Mouse (Mus musculus) naive thymus-derived CD4-positive, alpha-beta T cell, adult 2 months (primary cell): Measurements from ENCODE around the gene Hs1bp3.

Source experiments
- DNase-seq: peaks from one replicate; pipeline ENCODE4 v3.0.0-alpha.2; 2011; ENCODE audit warnings: low read depth

The Hs1bp3 gene

DNA sequence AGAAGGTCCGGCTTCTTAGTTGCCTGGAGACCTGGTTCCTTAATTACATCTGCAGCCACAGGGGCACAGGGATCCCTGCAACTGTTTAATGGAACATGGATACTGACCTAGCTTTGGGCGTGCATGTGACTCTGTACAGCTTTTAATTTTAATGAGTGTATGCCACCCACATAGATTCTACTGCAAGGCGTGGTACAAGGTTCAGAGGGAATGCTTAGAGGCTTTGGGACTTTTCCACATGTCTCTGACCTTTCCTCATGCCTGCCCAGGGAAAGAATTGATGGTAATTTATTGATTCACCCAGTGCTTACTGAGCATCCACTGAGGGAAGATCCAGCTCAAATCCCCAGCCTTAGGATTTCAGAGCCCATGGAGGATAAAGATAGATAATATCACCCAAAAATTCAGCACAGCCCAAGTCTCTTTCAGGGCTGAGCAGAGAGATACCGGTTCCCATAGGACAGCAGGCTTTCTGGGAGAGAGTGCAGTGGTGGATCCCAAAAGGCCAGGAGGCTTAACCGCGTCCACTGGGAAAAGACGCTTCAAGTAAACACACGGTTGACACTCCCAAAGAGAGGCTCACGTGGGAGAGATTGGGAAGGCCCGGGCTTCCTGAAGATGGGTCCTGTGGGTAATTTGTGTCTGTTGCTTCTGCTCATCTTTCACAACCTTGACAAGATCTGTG, 23.5 kb downstream of the Hs1bp3 start:
- DNase-seq, result no peak

DNA sequence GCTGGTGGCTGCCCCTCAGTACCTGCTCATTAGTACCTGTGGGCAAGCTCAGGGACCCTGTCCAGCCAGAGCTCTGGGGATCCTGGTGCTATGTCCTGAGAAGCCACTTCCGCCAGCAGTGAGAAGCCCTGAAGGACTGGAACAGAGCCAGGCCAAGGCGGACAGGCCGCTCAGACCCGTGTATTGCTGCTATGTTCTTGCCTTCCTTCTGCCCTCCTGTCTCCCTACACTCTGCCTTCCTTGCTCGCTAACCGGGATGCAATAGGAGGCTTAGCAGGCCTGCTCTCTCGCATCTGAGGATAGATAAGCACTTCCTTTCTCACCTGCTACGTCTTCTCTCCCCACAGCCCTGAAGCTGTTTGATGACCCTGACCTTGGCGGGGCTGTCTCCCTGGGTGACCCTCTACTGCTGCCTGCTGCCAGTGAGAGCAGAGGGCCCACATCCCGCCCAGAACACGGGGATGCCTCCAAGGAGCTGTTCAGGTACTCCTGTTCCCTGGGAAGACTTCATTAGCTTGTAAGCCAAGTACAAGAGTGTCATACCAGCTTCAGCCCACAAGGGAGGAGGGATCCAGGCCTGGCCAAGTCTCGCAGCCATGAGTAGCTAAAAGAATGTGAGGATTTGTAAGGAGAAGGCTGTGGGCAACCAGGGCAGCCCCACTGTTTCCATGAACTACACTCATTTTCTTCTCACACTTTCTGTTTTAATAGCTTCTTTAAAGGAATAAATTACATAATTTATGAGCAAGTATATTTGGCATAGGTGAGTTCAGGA, 24.2 kb downstream of the Hs1bp3 start:
- DNase-seq, result no peak

DNA sequence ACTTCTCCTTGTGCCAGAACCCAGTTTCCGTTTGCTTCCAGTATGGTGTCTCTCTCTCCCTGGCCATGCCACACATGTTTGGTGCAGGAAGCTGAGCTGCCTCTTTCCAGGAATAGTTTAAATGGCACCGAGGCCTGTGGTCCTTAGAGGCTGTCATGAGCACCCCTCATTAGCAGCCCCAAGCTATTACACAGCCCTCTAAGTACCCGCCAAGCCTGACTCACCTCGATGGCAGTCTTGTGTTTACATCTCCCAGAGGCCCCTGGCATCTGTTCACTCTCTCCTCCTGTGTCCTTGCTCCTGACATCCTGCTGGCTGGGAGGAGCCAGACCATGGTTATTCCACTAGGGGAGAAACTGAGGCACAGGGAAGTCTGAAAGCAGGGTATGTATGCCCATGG, 25.3 kb downstream of the Hs1bp3 start:
- no peak for DNase-seq

DNA sequence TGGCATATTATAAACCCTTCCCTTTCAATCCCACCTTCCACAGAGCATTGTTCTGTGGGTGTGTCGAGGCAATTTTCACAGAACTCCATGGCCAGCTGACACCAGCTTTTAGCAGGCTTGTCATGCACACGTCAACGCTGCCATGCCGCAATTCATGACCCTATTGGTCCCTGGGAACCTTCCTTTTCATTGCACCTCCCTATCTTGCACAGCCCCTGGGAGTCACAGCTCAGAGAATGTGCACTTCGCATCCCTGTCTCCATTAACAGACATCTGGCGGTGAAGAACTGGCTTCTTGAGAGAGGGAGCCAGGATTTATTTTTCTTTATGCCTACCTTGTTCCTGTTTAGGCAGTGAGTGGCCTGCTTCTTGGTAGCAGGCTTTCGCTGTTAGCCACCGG, 25.7 kb downstream of the Hs1bp3 start:
- DNase-seq, result no peak

DNA sequence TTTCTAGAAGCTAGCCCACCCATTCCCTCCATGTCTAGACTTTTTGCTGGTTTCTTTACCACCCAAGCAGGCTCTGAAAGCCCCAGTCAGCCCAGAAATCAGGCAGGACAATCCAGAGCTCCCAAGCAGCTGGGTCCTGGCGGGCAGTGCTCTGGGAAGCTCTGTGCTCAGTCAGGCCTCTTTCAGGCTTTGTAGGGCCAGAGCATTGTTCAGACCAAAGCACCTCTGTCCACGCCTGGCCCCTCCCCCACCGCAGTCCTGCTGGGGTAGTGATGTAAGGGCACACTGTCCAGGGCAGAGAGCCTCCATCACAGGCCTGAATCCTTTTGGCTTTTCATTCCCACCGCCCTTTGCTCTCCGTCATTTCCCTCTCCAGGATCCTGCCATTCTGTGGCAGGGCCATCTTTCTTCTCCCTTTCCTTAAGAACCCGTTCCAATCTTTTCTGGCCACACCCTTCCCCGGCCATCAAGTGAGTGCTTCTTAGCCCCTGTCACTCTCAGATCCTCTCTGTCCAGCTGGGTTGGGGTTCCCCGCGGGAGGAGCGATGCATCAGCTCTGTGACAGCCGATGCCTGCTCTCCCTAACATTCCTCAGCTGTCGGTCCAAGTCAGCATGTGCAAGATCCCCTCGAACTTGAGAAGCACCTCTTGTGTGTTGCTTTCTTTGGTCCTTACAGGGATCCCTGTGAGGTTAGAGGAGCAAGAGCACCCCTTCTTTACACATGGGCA, 26.5 kb downstream of the Hs1bp3 start:
- DNase-seq, result no peak

DNA sequence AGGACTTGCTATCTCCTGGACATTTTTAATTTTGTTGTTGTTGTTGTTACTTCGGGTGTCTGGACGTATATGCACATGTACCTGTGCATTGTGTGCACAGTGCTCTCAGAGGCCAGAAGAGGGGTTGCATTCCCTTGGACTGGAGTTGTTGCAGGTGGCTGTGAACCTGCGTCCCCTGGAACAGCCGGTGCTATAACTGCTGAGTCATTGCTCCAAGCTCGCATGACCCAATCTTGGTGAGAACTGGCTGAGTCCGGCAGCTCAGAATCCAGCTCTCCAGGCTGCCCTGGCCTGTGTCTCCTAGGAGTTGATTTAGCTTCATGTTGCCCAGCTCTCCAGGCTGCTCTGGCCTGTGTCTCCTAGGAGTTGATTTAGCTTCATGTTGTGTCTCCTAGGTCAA, 27.8 kb downstream of the Hs1bp3 start:
- DNase-seq, result no peak

DNA sequence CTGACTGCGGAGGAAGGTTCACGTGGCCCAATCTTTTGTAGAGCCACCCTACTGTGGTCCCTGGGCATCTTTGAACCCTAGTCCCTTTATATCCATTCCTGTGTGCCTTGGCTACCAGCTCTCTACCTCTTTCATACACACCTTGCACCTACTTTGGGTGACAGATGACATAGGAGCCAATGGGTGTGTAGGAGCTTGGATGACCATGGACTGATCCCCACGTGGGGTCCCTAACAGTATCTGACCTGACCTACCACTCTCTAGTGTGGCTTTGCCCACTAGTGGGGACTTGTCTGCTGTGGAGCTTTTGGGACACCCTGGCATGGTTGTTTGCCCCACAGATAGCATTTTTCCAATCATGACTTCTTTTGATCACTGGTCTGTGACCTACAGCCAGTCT, 30.1 kb downstream of the Hs1bp3 start:
- DNase-seq, result no peak

DNA sequence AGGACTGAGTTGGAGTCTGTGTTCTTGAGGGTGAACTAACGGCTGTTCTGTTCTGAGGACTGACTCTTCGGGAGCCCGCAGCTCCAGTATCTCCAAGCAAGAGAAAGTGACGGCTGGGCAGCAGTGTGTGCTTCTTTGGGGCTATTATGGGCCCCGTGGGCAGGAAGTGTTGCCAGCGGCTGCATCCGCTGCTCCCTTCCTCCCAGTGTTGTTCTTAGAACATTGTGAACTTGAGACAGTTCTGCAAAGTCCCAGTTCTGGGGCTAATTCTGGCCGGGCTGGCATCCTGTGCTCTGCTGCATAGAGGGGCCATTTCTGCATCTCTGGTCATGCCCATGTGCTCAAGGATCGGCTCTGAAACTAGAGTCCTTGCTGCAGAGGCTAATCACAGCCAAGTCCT, 31.7 kb downstream of the Hs1bp3 start:
- peak; percentile 51 for DNase-seq

DNA sequence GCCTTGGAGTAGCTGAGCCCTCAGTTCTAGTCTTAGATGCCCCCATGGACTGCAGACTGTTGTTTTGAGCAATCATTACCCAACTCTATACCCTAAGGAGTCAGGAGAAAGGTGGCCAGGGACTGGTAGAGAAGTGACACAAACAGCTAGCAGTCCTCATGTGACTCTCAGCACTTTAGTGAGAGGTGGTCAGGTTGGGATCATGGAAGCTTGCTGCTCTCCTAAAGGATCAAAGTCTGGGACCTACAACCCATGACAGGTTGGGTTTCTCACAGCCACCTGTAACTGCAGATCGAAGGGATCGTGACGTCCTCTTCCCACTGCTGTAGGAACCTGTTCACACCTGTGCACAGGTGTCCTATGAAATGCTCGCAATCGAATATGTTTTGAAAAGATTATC, 32.3 kb downstream of the Hs1bp3 start:
- DNase-seq, result no peak

DNA sequence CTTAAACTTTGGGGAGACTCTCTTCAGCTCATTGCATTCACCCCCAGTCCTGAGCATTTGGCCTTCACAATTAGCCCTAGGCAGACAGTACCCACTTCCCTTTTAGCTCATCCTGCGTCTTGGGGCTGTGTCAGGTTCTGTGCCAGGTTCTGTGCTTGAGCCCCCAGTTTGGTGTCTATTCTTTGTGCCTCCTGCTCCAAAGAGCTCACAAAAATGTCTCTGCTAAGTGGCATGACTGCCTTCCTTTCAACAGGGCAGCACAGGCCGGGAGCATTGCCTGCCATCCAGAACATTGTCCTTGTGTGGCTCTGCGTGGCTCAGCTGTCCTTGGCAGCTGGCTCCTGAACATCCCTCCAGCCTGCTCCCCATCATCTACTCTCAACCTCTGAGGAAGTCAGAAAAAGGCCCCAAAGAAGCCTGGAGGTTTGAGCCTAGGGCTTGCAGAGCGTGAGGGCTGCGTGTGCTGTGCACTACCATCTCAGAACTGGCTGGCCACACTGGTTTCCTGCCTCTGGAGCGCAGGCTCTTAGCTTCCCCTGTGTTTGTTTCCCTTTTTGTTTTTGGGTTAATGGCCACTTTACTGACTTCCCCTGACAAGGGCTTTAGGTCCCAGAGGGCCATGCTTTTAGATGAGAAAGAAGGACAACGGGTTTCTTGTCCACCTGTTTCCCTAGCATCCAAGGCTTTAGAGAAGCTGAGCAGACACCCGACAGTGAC, 34.7 kb downstream of the Hs1bp3 start:
- peak; percentile 47 for DNase-seq

DNA sequence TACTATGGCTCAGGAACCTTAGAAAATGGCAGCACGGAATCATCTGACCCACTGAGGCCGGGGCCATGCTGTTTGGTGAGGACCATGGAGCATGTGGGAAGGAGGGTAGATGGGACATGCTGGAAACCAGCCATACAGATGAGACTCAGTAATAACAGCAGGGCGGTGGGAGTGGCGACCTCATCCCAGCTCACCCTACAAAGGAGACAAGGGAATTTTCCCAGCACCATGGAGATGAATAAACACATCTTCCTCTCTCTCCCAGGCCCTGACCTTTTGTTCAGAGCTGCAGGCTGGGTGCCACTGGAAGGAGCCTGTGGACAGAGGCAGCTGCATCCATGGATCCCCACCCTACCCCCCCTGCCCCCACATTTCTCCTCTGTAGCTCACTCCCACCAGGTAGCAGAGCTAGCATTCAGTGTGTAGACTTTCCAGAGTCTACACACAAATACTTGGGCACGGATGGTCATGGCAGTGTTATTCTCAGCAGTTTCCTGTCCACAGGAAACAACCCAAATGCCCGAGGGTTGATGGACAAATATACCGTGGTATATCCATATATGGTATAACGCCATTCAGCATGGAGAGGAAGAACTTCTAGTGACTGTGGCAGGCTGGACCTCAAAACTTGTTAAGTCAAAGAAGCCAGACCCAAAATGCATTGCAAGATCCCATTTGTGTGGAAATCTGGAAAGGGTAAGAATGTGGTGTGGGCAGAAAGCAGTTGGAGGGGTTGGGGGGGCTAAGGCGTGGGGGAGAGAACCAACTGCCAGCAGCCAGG, 35.7 kb downstream of the Hs1bp3 start:
- DNase-seq, result no peak

DNA sequence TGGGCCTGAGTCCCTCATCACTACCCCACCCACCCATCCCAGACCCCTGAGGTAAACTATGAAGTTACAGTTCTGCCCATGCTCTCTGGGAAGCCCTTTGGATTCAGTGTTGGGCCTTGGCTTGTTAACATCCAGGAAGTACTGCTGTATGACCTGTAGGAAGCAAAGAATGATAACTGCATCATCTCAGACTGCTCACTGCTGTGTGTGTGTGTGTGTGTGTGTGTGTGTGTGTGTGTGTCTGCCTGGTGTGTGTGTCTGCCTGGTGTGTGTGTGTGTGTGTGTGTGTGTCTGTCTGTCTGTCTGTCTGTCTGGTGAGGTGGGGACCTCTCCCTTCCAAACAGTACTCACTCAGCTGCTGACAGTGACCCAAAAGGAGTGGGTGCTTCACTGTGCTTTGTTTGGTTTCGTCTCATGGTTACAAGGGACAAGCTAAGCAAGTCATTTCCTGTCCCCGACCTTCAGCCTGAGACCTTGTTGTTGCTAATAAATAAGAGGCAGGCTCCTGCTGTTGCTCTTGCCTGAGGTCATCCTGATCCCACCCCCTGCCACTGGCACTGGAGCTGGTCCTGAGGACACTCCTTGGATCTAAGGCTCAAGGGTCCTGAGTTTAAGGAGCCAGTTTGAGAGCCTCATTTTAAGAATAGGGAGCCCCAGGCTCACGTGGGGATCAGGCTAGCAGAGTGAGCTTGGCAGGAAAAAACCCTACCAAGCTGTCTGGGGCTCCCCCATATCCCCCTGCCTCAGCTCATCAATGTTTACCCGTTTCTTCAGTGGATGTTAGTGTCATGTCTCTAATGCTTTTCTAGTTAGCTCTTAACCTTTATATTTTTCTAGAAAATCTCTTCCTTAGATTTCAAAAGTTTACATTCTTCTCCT, 38.0 kb downstream of the Hs1bp3 start:
- DNase-seq, result peak; percentile 84

DNA sequence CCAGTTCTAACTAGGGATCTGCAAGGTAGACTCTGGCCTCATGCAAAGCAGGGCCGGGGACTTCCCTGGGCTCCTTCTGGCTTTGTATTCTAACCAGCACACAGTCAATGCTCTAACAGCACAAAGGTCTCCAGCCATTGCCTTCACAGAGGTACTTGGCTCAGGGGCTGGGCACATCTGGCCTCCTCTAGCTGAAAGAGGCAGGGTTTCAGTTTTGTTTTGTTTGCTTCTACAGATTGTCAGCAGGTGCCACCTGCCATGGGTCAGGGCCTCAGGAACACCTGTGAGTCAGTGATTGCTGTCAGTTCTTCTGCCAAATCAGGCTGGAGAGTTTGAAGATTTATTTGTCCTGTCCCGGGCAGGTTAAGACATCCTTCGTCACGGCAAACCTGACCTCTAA, 39.8 kb downstream of the Hs1bp3 start:
- peak; percentile 18 for DNase-seq

DNA sequence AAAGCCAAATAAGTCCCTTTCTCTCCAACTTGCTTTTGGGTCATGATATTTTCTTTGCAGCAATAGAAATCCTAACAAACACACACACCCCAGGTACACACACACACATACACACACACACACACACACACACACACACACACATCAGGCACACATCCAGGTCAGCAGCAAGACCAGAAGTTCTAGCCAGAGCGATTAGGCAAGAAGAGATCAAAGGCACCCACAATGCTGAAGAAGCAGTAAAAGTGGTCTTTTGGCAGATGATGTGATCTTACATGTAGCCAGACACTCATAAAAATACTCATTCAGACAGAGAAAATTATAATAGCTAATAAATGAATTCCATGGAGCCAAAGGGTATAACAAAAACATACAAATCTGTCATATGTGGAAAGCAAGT, 41.0 kb downstream of the Hs1bp3 start:
- DNase-seq, result no peak

DNA sequence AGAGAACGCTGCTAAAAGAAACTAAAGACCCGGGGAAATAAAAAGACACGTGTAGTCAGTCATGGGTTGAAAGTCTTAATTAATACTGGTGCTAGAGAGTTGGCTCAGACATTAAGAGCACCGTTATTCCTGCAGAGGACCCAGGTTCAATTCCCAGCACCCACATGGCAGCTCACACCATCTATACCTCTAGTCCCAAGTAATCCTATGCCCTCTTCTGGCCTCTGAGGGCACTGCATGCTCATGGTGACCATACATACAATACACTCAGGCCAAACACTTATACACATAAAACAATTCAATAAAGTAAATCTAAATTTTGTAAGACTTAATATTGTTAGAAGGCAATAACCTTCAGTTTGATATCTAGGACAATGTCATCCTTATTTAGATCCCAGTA, 41.8 kb downstream of the Hs1bp3 start:
- DNase-seq, result no peak

DNA sequence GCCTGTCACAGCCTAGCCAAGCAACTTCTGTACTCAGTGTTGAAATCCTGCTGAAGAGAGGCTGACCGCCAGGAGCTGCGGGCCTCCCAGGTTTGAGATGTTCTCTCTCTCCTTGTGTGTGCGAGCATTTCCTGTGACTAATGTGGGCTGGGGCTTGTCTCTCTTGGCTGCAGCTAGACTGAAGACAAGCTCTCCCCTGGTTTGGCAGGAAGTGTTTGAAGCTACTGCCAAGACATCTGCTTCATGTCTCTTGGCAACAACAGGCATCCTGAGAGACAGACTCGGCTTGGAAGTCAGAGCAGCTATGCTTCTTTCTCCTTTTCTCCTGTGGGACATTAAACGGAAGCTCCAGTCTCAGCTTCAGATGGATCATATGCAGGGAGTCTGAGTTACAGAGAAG, 44.2 kb downstream of the Hs1bp3 start:
- DNase-seq, result peak; percentile 80

DNA sequence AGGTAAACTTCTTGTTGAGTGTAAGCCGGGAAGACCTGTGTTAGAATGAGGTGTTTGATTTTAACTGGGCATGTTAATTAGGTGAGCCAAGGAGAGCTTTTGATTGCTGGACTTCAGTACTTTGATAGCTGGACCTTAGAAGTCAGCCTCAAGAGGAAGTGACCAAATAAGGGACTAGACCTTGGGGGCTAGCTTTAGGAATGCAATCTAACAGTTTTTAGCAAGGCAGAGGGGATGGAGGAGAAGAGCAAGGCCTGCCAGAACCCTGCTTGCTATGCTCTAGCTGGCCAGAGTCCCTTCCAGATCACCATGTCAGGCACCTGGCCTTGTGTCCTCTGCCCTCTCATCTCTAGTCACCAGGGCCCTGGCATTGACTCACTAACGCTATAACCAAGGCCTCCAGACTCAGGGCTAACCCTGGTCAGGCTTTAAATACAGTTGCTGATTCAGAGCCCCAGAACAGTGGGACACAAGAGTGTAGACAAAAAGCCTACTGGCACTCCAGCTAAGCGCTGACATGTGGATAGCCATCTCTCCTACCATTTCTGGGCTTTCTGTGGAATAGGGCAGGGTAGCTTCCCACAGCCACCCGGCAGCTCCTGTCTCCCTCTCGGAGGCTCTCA, 45.2 kb downstream of the Hs1bp3 start:
- no peak for DNase-seq

DNA sequence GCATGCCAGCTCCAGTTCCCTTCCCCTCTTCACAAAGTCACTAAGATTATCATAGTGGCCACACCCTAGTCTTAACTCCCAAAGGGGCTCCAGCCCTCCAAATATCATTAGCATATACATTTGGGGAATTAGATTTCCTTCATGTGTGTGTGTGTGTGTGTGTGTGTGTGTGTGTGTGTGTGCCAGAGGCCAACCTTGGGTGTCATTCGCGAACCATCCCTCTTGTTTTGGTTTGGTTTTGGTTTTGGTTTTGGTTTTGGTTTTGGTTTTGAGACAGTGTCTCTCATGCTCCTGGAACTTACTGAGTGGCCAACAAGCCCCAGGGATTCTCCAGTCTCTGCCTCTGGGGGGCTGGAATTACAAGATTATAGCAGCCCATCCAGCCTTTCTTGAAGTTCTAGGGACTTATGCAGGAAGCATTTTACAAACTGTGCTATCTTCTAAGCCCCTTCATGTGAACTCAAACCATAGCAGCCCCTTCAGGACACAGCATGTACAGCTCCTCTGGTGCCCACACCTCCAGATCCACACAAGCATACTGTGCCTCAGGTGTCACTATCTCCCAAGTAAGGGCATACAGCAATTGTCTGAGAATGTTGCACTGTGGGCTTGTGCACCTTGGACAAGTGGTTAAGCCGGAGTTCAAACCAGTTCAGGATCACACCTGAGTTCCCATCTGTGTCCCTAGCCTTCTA, 46.3 kb downstream of the Hs1bp3 start:
- DNase-seq, result peak; percentile 62

DNA sequence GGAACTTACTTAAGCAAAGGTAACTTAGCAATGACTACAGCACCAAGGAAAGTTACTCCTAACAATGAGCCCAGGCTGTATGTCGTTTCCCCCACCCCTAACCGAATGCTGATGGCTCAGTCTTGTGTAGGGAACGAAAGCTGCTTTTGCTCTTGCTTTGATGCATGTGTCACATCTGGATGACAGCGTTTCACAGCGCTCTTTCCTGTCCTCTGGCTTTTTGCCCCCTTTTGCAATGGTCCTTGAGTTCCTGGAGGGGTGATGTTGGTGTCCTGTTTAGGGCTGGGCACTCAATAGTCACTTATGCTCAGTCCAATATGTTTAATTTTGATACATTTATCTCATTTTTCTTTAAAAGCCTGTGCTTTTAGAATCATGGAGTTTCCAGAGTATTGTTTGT, 48.6 kb downstream of the Hs1bp3 start:
- no peak for DNase-seq

DNA sequence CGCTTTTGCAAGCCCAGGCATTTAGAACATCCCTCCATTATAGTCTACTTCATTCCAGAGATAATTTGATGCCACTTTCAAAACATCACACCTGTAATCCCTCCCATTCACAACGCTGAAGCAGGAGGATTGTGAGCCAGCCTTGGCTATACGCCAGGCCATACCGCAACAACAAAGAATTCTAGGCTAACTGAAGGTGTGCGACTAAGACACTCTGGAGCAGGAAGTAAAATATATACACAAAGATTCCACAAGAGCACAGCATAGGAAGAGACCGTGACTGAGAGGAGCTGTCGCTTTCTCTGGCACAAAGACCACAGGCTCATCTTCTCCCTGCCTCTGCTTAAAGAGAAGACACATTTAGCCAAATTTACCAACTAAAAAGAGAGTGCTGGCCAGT, 49.2 kb downstream of the Hs1bp3 start:
- DNase-seq, result no peak
